Mouse (Mus musculus) yolk sac, embryonic 10.5 days (tissue): Measurements from ENCODE around the gene Mmp20.

Source experiments
- DNase-seq: peaks from one replicate; pipeline ENCODE4 v3.0.0-alpha.2; 2017; ENCODE audit warnings: low spot score

Gene Mmp20

GRCm38 (mm10) chr9:7627931-7628330 is at the start of gene Mmp20:
Mmp20 (plus strand) TSS chr9:7628231.
- no peak for DNase-seq

- no peak for DNase-seq
Observed at GRCm38 (mm10) chr9:7590063-7590462, 38.0 kb upstream of the Mmp20 start.

GRCm38 (mm10) chr9:7593272-7593812 is 34.7 kb upstream of the Mmp20 start:
- DNase-seq, result no peak

- peak; percentile 60 for DNase-seq
Observed at GRCm38 (mm10) chr9:7594816-7595540, 33.1 kb upstream of the Mmp20 start.

- DNase-seq, result peak; percentile 43
Observed at GRCm38 (mm10) chr9:7602982-7603742, 24.9 kb upstream of the Mmp20 start.

- DNase-seq, result no peak
Observed at GRCm38 (mm10) chr9:7604005-7604404, 24.0 kb upstream of the Mmp20 start.

GRCm38 (mm10) chr9:7605638-7606037 is 22.4 kb upstream of the Mmp20 start:
- no peak for DNase-seq

GRCm38 (mm10) chr9:7622582-7622981 is 5.4 kb upstream of the Mmp20 start:
- DNase-seq, result no peak

GRCm38 (mm10) chr9:7633936-7634335 is 5.9 kb downstream of the Mmp20 start:
- DNase-seq, result no peak

GRCm38 (mm10) chr9:7647901-7648300 is 19.9 kb downstream of the Mmp20 start:
- no peak for DNase-seq

- peak; percentile 5 for DNase-seq
Observed at GRCm38 (mm10) chr9:7650397-7651180, 22.6 kb downstream of the Mmp20 start.

GRCm38 (mm10) chr9:7652351-7653085 is 24.5 kb downstream of the Mmp20 start:
- no peak for DNase-seq

- DNase-seq, result no peak
Observed at GRCm38 (mm10) chr9:7657946-7658345, 29.9 kb downstream of the Mmp20 start.

GRCm38 (mm10) chr9:7659469-7660020 is 31.5 kb downstream of the Mmp20 start:
- DNase-seq, result no peak

- peak; percentile 14 for DNase-seq
Observed at GRCm38 (mm10) chr9:7661371-7661770, 33.3 kb downstream of the Mmp20 start.

GRCm38 (mm10) chr9:7669674-7670073 is 41.6 kb downstream of the Mmp20 start:
- DNase-seq, result no peak

GRCm38 (mm10) chr9:7672985-7673384 is 45.0 kb downstream of the Mmp20 start:
- DNase-seq, result no peak

GRCm38 (mm10) chr9:7678154-7678837 is 50.3 kb downstream of the Mmp20 start:
- DNase-seq, result no peak

GRCm38 (mm10) chr9:7682081-7682618 is 54.1 kb downstream of the Mmp20 start:
- DNase-seq, result peak; percentile 1

GRCm38 (mm10) chr9:7686024-7686423 is 58.0 kb downstream of the Mmp20 start:
- DNase-seq, result no peak
